Mouse (Mus musculus) frontal cortex, adult (tissue): ENCODE data around the gene Zfp931.
"Not testable (repeated sequence)": the region's sequence is repeated elsewhere in the genome, so short reads cannot be mapped to it uniquely, and the experiment has no call there.

Experiments used
- ATAC-seq: cut with Nextera tagmentation; 2 replicates; pipeline ENCODE4 v1.9.2; 2017; ENCODE audit warnings: mild to moderate bottlenecking, moderate library complexity, mixed read lengths; ENCODE audit not compliant: low TSS enrichment

Gene Zfp931

DNA sequence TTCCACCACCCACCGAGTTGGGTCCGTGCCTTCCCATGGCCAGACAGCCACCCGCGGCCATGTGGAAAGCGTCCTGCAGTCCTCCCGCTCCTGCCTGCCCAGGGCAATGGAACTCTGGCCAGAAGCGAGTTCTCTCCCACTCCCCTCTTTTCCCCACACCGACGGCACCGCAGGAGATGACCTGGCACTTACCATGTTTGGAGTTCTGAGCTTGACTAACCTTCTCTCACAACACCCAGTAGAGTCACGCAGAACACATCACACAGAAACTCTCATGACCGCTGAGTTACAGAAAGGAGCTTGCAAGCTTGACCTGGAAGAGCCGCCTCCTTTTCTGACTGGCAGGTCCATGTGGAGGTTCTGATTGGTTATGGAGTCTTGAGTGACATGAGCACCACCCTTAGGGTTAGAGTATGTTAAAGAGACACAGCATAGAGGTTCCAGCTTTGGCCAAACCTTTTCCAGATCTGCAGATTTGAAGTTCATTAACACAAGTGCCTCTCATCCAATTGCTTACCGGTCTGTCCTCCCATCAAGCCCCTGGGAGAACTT, at the start of gene Zfp931:
TSS of gene Zfp931 (minus strand) at position 311 of the 552 bp plus-strand sequence.
- not testable (repeated sequence) for ATAC-seq

DNA sequence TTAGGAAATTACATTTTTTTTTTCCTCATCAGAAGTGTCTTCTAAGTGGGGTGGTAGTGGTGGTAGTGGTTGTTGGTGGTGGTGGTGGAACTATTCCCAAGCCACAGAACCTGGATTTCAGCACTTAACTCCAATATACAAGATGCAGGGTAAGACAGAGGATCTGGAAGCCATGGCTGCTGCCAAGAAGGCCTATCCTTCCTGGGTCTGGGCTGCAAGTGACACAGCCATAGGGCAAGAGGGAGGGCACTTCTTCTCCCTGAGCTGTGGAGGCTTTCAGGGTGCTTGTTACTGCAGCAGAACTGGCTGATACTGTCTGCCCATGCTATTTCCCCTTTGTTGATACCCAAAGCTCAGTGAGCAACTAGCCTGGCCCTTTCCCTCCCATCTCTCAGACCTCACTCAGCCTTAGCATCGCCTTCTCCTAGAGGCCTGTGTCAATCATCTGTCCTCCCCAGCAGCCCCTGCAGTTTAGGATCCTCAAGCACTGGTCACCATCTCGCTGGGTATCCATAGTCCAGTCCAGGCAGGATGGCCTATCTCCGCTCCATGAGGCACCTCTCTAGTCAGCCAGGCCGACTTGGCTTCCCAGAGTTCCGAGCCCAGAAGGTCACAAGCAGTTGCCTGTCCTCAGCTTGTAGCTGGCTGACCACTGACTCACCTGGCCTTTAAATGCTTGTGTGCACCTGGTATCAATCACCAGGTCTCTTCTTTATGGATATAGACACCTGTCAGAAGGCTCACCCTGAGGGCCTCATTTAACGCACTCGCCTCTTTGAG, 48.0 kb upstream of the Zfp931 start:
- ATAC-seq, result no peak

DNA sequence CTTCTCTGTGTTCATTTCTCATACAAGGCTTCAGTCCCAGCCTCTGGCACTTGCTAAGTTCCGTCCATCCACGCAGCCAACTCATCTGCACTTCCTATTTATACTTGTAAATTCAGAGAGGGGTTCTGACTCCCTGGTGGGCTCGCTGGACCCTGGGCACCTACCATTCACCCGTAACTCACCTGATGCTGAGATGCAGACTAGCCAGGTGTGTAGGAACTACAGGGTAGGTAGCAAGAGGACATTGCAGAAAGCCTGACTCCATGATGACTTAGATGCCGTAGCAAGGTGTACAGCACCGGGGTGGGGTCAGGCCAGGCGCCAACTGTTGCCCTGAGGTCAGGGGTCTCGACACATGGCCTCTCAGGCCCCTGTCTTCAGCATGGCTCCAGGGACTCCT, 47.2 kb upstream of the Zfp931 start:
- no peak for ATAC-seq

DNA sequence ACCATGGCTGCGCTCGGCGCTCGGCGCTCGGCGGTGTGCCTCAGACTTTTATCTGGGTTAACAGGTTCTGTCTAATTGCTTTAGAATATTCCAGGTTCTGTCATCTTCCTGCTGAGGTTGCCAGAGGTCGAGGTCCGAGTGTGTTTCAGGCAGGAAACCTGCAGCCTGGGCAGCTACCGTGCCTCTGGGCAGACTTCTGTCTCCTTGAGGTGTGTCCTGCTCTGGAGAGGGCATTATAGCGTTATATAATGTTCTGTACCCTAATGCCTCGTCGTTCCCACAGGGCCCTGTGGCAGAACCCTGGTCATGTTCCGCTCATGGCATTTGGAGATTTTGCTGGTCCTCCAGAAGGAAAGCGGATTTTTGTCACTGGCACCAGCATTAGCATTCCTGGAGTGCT, 45.2 kb upstream of the Zfp931 start:
- ATAC-seq, result no peak

DNA sequence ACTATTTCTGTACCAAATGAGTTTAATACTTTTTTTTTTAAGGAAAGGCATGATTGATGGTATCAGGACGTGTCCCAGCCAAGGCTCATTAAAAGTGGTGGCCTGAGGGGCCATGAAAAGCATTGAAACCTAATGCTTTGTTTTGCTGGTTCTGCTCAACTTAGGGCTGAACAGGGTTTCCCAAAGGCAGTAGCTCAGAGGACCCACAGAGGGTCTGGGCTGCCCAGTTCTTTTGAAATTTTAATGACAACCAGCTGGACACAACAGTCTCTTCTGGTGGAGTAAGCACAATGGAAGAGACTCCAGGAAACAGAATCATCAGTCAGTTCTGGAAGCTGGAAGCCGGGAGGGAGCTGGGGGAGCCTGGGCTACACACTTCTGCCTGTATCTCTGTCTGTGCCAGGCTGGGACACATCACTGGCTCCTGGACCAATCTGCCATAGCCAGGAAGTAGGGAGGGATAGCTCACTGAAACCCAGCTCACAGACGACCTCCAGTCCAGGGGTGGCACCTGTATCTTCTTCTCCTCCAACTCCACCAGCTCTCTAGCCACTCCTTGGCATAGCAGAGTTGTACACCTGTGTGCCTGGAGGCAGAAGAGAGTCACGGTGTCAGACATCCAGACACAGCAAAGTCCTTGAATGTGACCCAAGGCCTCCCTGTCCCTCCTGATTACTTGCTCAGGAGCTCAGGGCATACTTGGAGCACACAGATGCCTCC, 43.8 kb upstream of the Zfp931 start:
- ATAC-seq, result no peak

DNA sequence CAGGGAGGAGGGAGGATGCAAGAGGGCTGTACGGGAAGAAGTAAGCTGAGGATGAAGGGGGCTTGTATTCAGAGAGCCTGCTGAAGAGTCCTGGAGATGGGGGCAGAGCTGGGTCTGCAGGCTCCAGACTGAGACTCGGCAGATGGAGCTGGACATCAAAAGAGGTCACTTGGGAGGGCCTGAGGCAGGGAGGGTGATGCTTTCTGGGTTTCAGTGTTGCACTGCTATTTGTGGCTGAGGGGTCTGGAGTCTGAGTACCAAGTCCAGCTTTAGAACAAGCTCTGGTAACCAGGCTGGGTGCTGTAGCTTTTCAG, 43.1 kb upstream of the Zfp931 start:
- no peak for ATAC-seq

DNA sequence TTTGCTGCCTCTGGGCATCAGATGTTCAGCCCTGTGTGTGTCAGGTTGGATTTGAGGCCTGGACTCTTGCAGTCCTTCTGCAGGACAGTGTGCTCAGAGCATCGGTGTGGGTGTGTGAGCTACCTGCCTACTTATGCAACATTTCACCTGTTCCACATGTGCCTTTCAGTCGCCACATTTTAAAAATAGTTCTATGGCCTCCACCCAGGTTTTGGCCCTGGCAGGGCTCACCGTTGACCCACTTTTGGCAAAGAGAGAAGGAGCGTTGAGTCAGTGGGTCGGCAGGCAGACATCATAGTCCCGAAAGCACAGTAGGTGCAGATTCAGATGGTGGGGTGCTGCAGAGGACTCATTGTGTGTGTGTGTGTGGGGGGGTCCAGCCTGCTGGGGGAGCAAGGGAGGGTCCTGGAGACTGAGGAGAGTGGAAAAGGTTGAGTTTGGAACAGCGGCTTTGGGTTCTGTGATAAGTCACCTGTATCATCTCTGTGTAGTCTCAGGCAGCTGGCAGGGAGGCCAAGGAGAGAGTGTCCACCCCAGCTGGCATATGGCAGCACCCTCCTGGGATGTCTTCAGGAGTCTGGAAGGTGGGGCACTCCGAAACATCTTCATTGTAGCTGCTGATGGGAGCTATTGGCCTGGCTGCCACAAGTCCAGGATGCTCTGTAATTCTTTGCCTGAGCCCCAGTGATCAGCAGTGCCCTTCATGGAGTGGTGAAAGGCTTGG, 42.5 kb upstream of the Zfp931 start:
- ATAC-seq, result no peak

DNA sequence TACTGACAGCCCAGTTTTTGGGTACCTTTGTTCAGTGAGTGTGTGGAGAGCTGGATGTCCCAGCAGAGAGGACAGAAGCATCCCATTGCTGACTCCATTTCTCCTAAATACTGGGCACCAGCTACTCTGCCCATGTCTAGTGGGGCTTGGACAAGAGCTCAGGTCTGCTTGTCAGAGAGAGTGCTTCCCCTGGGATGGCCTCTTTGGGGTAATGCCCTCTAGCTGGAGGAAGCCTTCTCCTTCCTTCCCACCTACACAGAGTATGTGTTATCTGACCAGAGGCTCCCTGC, 42.0 kb upstream of the Zfp931 start:
- ATAC-seq, result no peak

DNA sequence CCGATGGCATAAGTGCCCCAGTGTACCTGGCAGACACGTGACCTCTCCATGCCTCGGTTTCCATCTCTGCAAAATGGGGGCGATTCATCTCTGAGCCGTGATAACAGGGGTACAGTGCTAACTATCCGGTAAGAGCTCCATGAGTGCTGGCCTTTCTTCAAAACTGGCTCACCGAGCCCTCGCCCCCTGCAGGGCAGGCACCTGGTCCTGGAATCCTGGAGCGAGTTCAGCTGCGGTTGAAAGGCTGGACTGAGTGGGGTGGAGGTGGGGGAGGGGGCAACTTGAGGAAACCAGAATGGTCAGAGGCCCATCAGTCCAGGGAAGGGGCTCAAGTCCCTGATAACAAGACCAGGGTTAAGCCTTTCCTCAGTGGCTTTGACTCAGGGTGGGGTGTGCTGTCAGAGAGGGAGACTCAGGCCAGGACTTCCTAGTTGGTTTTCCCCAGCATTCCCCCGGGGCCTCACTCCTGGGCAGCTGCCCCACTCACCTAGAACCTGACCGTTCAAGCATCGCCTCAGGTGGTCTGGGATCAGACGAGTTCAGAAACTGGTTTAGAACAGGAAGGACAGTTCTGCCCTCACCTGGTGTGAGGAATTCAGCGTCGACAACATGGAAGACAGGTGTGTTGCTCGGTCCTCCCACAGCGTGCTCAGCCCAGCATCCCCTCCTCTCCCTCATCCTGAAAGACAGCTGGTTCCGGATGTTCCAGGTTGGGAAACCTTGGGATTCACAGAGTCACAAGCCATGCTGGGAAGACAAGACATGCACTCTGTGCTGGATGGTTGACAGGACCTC, 41.5 kb upstream of the Zfp931 start:
- ATAC-seq, result no peak

DNA sequence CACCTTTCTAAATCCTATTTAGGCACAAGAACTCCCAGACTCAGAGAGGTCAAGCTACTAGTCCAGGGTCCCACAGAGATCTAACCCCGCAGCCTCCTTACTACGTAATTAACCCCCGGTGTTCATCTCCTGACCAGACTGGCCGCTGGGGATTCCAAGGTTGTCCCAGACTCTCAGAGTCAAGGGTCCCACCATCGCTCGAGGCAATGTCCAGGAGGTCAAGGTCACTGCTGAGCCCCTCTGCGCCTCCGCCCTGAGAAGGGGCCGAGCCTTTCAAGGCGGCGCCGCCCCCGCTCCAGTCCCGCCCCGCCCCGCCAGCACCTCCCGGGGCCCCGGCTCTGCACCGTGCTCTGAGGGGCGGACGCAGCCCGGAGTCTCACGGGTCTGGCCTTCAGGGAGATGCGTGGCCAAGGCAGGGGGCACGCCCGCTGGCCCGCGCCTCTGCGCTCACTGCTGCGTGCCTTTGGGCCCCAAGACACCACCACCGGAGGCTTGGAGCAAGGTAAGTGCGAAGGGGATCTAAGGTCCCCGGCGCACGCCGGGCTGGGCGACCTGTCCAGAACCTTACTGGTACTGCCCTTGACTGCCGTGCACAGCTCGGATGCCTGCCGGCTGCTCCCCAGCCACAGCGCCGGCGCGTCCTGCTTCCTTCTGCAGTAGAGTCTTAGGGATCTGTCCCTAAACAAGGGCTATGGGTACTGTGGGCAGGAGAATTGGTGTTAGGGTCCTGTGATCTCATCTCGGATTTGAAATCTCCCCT, 40.7 kb upstream of the Zfp931 start, which contains the start of gene Phactr3:
TSS of gene Phactr3 (plus strand) at position 175 of the 760 bp plus-strand sequence.
- ATAC-seq, result 0 out of 2 replicates have a peak, but pooled peaks have one; percentile 54

DNA sequence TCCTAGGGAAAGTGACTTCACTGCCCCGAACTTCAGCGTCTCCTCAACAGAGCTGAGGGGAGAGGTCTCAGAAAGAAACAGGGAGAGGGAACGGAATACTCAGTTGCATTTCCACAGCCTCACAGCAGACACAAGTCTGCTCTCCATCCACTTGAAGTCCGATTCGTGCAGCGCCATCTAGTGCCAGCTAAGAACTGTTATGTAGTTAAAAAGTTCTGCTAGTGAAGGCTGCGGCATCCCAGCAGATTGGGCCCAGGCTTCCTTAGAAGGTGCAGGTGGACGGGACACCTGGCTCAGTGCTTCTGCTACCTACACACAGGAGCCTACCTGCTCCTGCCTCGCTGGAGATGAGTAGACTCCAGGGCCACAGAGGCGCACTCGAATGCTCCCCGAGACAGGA, 39.7 kb upstream of the Zfp931 start:
- peak; percentile 81 for ATAC-seq

DNA sequence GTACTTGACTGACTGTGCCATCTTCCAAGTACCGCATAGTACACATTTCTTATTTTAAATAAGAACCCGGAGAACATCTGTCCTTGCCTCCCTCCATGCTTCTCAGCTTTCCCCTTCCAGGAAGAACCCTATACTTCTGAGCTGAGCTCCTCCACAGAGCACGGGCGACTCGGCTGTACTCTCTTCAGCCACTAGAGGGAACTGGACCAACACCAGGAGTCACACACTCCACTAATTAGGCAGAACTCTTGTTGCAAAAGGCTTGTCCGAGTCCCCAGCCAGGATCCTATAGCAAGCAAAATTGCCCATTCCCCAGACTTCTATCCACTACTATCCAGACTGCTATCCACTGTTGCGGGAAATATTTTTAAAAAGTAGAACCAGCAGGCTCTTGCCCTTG, 23.7 kb upstream of the Zfp931 start:
- peak; percentile 98 for ATAC-seq

DNA sequence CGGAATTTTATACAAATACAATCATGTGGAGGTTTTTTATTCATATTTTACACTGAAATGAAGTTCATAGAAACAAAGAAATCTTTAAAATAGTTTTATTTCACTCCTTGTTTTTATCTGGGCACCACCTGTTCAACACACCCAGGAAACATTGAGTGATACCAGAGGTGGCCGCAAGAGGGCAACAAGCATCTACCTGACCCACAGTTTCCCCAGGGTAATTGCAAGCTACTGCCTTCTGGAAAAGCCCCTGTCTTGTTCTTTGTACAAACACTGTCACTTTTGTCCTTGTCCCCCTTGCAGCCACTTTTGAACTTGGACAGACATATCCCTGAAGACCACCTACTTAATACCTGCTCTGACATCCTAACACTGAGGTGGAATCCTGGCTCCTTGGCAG, 19.7 kb upstream of the Zfp931 start:
- peak; percentile 70 for ATAC-seq

DNA sequence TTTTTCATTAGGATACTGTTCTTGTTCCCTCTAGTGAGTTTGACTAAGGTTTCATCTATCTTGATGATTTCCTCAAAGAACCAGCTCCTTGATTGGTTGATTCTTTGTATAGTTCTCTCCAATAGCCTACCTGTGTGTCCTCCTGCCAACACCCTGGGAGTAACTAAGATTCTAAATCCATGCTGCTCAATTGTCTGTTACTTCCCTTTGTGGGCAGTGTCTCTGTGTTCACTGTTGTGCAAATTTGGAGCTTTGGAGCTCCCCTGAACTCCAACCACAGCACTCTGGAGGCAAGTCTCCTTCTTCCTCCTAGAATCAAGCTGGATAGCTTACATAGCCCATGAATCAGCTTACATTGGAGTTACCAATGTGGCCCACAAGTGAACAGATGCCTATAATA, 11.3 kb upstream of the Zfp931 start:
- no peak for ATAC-seq

DNA sequence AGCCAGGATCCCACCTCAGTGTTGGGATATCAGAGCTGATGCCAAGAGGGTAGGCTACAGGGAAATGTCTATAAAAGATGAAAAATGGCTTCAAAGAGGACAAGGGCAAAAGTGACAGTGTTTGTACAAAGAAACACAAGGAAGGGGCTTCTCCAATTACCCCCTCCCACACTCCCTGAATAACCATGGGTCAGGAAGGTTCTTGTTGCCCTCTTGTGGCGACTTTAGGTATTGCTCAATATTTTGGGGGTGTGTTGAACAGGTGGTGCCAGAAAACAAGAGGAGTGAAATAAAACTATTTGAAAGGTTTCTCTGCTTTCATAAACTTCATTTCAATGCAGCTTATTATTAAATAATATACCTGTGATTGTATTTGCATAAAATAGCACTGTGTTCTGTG, 20.1 kb downstream of the Zfp931 start:
- no peak for ATAC-seq

DNA sequence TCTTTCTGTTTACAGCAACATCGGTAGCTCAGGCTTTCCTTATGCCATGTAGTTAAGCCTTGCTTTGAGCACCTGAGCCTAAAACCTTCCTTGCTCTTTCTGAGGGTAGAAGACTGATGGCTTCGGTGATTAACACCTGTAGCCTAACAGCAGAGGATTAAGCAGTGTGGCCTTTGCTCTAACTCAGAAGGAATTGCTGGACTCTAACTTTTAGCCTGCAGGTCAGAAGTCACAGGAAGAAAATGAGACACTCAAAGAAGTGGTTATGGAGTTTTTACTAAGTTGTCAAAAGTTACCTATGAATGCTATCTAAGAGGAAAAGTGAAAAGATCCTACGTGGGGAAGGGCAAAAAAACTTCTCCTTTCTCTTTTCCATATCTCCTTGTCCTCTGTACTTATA, 50.7 kb downstream of the Zfp931 start:
- not testable (repeated sequence) for ATAC-seq

DNA sequence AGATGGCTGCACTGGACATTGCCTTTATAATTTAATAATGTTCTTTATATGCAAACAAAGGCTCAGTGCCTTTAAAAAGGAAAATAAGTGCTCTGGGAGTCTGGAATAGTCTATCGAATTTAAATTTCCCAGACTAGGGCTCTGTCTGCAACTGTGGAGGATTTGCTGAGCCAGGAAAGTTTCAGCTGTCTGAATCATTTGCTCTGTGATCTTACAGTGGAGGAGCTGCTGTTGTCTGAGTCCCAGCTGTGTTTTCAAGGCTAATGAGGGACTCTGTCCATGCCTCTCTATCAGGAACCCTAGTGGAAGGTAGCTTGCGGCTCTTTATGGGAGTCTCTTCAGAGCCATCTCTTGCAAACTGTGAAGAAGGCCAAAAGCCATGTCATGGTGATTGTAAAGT, 54.4 kb downstream of the Zfp931 start:
- not testable (repeated sequence) for ATAC-seq

DNA sequence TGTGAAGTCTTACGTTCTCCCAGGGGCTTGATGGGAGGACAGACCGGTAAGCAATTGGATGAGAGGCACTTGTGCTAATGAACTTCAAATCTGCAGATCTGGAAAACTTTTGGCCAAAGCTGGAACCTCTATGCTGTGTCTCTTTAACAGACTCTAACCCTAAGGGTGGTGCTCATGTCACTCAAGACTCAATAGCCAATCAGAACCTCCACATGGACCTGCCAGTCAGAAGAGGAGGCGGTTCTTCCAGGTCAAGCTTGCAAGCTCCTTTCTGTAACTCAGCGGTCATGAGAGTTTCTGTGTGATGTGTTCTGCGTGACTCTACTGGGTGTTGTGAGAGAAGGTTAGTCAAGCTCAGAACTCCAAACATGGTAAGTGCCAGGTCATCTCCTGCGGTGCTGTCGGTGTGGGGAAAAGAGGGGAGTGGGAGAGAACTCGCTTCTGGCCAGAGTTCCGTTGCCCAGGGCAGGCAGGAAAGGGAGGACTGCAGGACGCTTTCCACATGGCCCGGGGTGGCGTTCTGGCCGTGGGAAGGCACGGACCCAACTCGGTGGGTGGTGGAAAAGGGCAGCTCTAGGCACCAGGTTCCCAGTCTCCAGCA, 55.2 kb downstream of the Zfp931 start, which contains the start of gene Zfp971:
TSS of gene Zfp971 (plus strand) at position 274 of the 601 bp plus-strand sequence.
- not testable (repeated sequence) for ATAC-seq

DNA sequence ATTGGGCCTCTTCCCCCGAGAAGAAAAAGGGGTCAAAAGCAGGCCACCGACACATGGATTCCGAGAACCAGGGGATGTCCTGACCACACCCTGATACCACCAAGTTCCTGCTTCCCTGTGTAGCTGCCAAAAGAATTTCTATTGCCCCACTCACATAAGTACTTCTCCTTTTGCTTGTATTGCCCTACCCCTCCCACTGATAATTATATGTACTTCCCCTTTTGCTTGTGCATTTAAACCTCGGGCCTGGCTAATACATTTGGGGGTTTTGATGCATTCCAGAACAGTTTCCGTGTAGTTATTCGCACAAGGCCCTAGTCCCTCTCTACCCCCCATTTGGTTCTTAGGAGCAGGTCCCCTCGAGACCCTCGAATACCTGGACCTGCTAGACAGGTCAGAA, 57.5 kb downstream of the Zfp931 start:
- not testable (repeated sequence) for ATAC-seq

DNA sequence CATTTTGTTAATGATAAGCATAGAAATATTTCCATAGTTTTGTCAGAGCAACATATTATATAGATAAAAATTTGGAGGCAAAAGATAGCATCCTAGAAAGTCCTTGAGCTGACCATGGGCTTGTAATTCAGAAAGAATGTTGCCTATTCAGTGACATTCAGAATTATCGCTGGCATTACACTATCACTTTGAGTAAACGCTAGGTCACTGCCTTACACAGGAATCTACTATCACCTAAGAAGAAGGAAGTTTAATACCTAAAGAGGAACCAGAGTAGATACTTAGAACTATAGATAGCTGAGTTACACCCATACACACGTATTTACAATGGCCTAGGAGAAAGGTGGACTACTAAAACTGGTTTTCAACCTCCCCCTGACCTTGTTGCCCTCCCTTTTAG, 58.8 kb downstream of the Zfp931 start:
- ATAC-seq, result not testable (repeated sequence)
